Mouse (Mus musculus): ENCODE results near the gene Klhl8.

Gene Klhl8

DNA sequence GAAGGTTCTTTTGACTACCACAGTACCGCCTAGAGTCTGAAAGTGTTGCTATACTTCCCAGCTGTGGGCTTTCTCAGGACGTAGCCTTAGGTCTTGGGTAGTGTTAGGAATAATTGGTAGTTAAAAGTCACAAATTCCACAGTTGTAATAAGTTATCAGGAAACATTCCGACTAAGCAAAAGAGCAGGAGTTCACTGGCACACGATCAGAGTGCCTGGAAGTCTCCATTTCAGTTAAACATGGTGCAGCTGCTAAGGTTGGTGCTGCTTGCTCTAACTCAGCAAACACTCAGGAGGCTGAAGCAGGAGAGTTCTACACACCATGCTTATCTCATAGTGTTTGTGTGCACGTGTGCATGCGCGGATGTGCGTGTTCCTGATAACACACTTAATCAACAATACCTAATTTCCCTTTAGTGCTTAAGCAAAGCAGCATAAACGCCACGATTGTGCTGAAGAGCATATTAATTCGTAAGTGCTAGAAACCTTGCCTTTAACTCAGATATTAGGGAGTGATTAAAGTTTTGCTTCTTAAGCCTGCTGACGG, 97.0 kb downstream of the Klhl8 start:
- in situ Hi-C loops (cut with MboI, MseI), result loop anchor here (5.0 kb wide), 1 partner anchor 132 kb away; no protein-coding TSS in a partner anchor

- in situ Hi-C loops (cut with MboI, MseI), result loop anchor here (5.0 kb wide), 1 partner anchor 131 kb away; no protein-coding TSS in a partner anchor
These were observed 97.8 kb downstream of the Klhl8 start for GRCm38 (mm10) chr5:103813291-103813690.

Measured in T-helper 2 cell (primary cell).